8 mouse cellular contexts compared by ENCODE assay signal in genomic region chr1:64736681-64737501, GRCm38 (mm10). TPM values are rescaled to one million over a fixed set of nuclear protein-coding genes. Genes with fewer than 3 reads are reported as not detected.
DNase-seq lines count a peak whose midpoint lies in the region; ATAC-seq and TF ChIP-seq lines count a peak whose summit lies in the region.

No protein-coding gene starts in this region.

- TF ChIP-seq EP300 in MEL (IDR thresholded peaks at IDR 0.05; ENCODE audit: low read depth in 1 of 2, low read length in 2 of 2): no peak
- TF ChIP-seq EP300 in liver, embryonic 14.5 days (IDR thresholded peaks at IDR 0.05; ENCODE audit: low read depth): no peak

- no peak for ATAC-seq in heart, embryonic 14.5 days (ENCODE audit: insufficient number of reproducible peaks, insufficient read depth, low FRiP score, low read depth)
- no peak for ATAC-seq in liver, embryonic 14.5 days (ENCODE audit: insufficient read depth)
- ATAC-seq in stomach, embryonic 14.5 days (ENCODE audit: insufficient number of reproducible peaks, insufficient read depth, low FRiP score, low read depth): no peak
- no peak for ATAC-seq in megakaryocyte progenitor cell, adult 5-6 weeks (replicated peaks; ENCODE audit: poor library complexity)

- no peaks in the 10 kb centered on the region for H3K27me3 ChIP-seq in MEL (ENCODE audit: control insufficient read depth in 1 of 2, insufficient read depth in 2 of 2, low read length in 2 of 2)
- peaks cover 9% of the 10 kb centered on the region for H3K27me3 ChIP-seq in heart, embryonic 14.5 days (ENCODE audit: control insufficient read depth, insufficient read depth, low read length)
- H3K27me3 ChIP-seq in liver, embryonic 14.5 days (ENCODE audit: control insufficient read depth, insufficient read depth, low read length): peaks cover 2% of the 10 kb centered on the region; the same call in 1 of the 2 replicates
- no peaks in the 10 kb centered on the region for H3K27me3 ChIP-seq in stomach, embryonic 14.5 days (ENCODE audit: control insufficient read depth, insufficient read depth, low read length)

- peaks cover 0 to 18% of the 10 kb centered on the region in 2 experiments; a peak in 2 of 4 replicates for H3K36me3 ChIP-seq in MEL (ENCODE audit: control insufficient read depth in 1 of 2, insufficient read depth in 2 of 2, low read length in 2 of 2)
- no peaks in the 10 kb centered on the region for H3K36me3 ChIP-seq in heart, embryonic 14.5 days (ENCODE audit: control insufficient read depth, insufficient read depth, low read length)
- H3K36me3 ChIP-seq in liver, embryonic 14.5 days (replicated peaks; ENCODE audit: control insufficient read depth, insufficient read depth, low read depth): peaks cover 18% of the 10 kb centered on the region
- H3K36me3 ChIP-seq in stomach, embryonic 14.5 days (ENCODE audit: control insufficient read depth, insufficient read depth, low read length): peaks cover 3% of the 10 kb centered on the region; the same call in 1 of the 2 replicates

- H3K4me3 ChIP-seq in layer of hippocampus, adult 2 months: peak overlapping the region; percentile 72
- peak overlapping the region; percentile 73 to 92 for H3K4me3 ChIP-seq in MEL (ENCODE audit: control insufficient read depth in 1 of 2, insufficient read depth in 1 of 2, low read depth in 2 of 2, low read length in 2 of 2)
- H3K4me3 ChIP-seq in heart, embryonic 14.5 days (ENCODE audit: control insufficient read depth in 1 of 2, insufficient read depth in 1 of 2, low read depth in 1 of 2, low read length in 2 of 2): peak overlapping the region; percentile 81 to 90
- peak overlapping the region; percentile 69 to 95 for H3K4me3 ChIP-seq in liver, embryonic 14.5 days (ENCODE audit: insufficient read depth in 1 of 2, low read depth in 2 of 2, low read length in 2 of 2)
- H3K4me3 ChIP-seq in stomach, embryonic 14.5 days (ENCODE audit: low read depth, low read length): peak overlapping the region; percentile 64

- no peak for TF ChIP-seq CTCF in layer of hippocampus, adult 2 months (conservative IDR thresholded peaks at IDR 0.05)
- no peak for TF ChIP-seq CTCF in MEL (IDR thresholded peaks at IDR 0.05 in 2 of 3, conservative IDR thresholded peaks at IDR 0.05 in 1 of 3; ENCODE audit: control insufficient read depth in 1 of 3, insufficient read depth in 1 of 3, low read depth in 2 of 3, low read length in 3 of 3, poor library complexity in 1 of 3, severe bottlenecking in 1 of 3)
- no peak for TF ChIP-seq CTCF in liver, embryonic 14.5 days (IDR thresholded peaks at IDR 0.05; ENCODE audit: low read depth)

- peaks cover 11 to 26% of the 10 kb centered on the region in 2 experiments for H3K4me1 ChIP-seq in MEL (ENCODE audit: control insufficient read depth in 1 of 2, insufficient read depth in 2 of 2, low read length in 2 of 2)
- H3K4me1 ChIP-seq in heart, embryonic 14.5 days (ENCODE audit: control insufficient read depth in 2 of 2, insufficient read depth in 2 of 2, low read length in 2 of 2): peaks cover 28 to 51% of the 10 kb centered on the region in 2 experiments
- peaks cover 38 to 44% of the 10 kb centered on the region in 2 experiments for H3K4me1 ChIP-seq in liver, embryonic 14.5 days (replicated peaks; ENCODE audit: control insufficient read depth in 2 of 2, insufficient read depth in 2 of 2, low read length in 1 of 2)
- peaks cover 19% of the 10 kb centered on the region; the same call in 1 of the 2 replicates for H3K4me1 ChIP-seq in stomach, embryonic 14.5 days (ENCODE audit: control insufficient read depth, insufficient read depth, low read length)

- no peak for DNase-seq in layer of hippocampus, adult 2 months (ENCODE audit: low spot score in 2 of 2)
- no peak for DNase-seq in layer of hippocampus, adult 11-12 months (ENCODE audit: low spot score)
- peak; percentile 73 for DNase-seq in MEL (ENCODE audit: low read depth, low spot score)
- peak; percentile 55 to 66 for DNase-seq in cerebellum, postnatal 10 days
- peak in 1 of 3 experiments; percentile 38 for DNase-seq in liver, embryonic 14.5 days (ENCODE audit: low read depth in 3 of 3, low spot score in 3 of 3)

- H3K9me3 ChIP-seq in MEL (replicated peaks; ENCODE audit: insufficient read depth, low read length): no peaks in the 10 kb centered on the region
- H3K9me3 ChIP-seq in heart, embryonic 14.5 days (ENCODE audit: control insufficient read depth, low read length): no peaks in the 10 kb centered on the region
- H3K9me3 ChIP-seq in liver, embryonic 14.5 days (ENCODE audit: control insufficient read depth, low read length): no peaks in the 10 kb centered on the region
- H3K9me3 ChIP-seq in stomach, embryonic 14.5 days (ENCODE audit: control insufficient read depth, low read depth, low read length): no peaks in the 10 kb centered on the region

- peak overlapping the region; percentile 78 for H3K9ac ChIP-seq in MEL (ENCODE audit: control insufficient read depth, low read depth, low read length, poor library complexity, severe bottlenecking)
- peak overlapping the region; percentile 85 for H3K9ac ChIP-seq in heart, embryonic 14.5 days (ENCODE audit: low read length)
- H3K9ac ChIP-seq in liver, embryonic 14.5 days (replicated peaks): peak overlapping the region; percentile 89
- H3K9ac ChIP-seq in stomach, embryonic 14.5 days (replicated peaks; ENCODE audit: low read depth, low read length): peak overlapping the region; percentile 66

- no peak for TF ChIP-seq RAD21 in MEL (IDR thresholded peaks at IDR 0.05; ENCODE audit: low read depth, low read length)

- TF ChIP-seq POLR2A in MEL (IDR thresholded peaks at IDR 0.05; ENCODE audit: control insufficient read depth in 1 of 2, insufficient read depth in 1 of 2, low read depth in 1 of 2, low read length in 2 of 2, poor library complexity in 1 of 2): no peak

- H3K79me2 ChIP-seq in MEL (ENCODE audit: control insufficient read depth, insufficient read depth, low read length, poor library complexity): no peaks in the 10 kb centered on the region; the same call in 1 of the 2 replicates

- peak overlapping the region; percentile 97 for H3K4me2 ChIP-seq in heart, embryonic 14.5 days (ENCODE audit: low read length)
- H3K4me2 ChIP-seq in liver, embryonic 14.5 days (ENCODE audit: low read depth): peak overlapping the region; percentile 95
- H3K4me2 ChIP-seq in stomach, embryonic 14.5 days (replicated peaks; ENCODE audit: low read depth, low read length): peak overlapping the region; percentile 89

- peak overlapping the region; percentile 48; the same call in 1 of the 2 replicates for H3K27ac ChIP-seq in layer of hippocampus, adult 2 months
- H3K27ac ChIP-seq in MEL (ENCODE audit: control insufficient read depth, low read depth, low read length): peak overlapping the region; percentile 21; the same call in 1 of the 2 replicates
- H3K27ac ChIP-seq in heart, embryonic 14.5 days (replicated peaks in 1 of 2; ENCODE audit: control insufficient read depth in 1 of 2, insufficient read depth in 1 of 2, low read depth in 2 of 2, low read length in 2 of 2): peak overlapping the region; percentile 75 to 84
- H3K27ac ChIP-seq in liver, embryonic 14.5 days: peak overlapping the region; percentile 69
- peak overlapping the region; percentile 88 for H3K27ac ChIP-seq in stomach, embryonic 14.5 days (ENCODE audit: low read length)

- under 1% methylated on average over 53 of the region's 56 CpGs for WGBS in heart, embryonic 14.5 days
- under 1% methylated on average over 55 of the region's 56 CpGs for WGBS in liver, embryonic 14.5 days (ENCODE audit: insufficient replicate concordance)
- under 1% methylated on average over 56 of the region's 56 CpGs for WGBS in stomach, embryonic 14.5 days

TF ChIP-seq in MEL, 35 proteins besides CTCF, POLR2A, EP300 and RAD21 (continues in another document):
- TF ChIP-seq ETS1 (IDR thresholded peaks at IDR 0.05; ENCODE audit: low read depth, low read length): no peak
- TF ChIP-seq ZNF384 (IDR thresholded peaks at IDR 0.05; ENCODE audit: low read depth, low read length): no peak
- no peak for TF ChIP-seq CHD2 (IDR thresholded peaks at IDR 0.05; ENCODE audit: low read length)
- TF ChIP-seq TAL1 (IDR thresholded peaks at IDR 0.05; ENCODE audit: low read length): no peak
- TF ChIP-seq UBTF (IDR thresholded peaks at IDR 0.05; ENCODE audit: borderline replicate concordance, insufficient read depth, low read depth, low read length): no peak
- TF ChIP-seq TBP (IDR thresholded peaks at IDR 0.05; ENCODE audit: low read depth, low read length): no peak
- no peak for TF ChIP-seq MYC (IDR thresholded peaks at IDR 0.05; ENCODE audit: low read depth, low read length)
- TF ChIP-seq RCOR1 (IDR thresholded peaks at IDR 0.05; ENCODE audit: low read depth, low read length): peak; percentile 62
- TF ChIP-seq NRF1 (IDR thresholded peaks at IDR 0.05; ENCODE audit: insufficient read depth, low read depth, low read length, poor library complexity, severe bottlenecking): no peak
- no peak for TF ChIP-seq GATA1 (IDR thresholded peaks at IDR 0.05; ENCODE audit: low read depth, low read length)
- no peak; the same call in 1 of the 2 replicates for TF ChIP-seq NELFE (IDR thresholded peaks at IDR 0.05; ENCODE audit: low read depth, low read length)

RNA-seq across cellular contexts. Expression of gene Fzd5, which starts 0.7 kb away (rescaled TPM):
- 1 to 10 TPM in 1 of 2 experiments, under 1 TPM in 1; 0.93 to 1.3 TPM for total RNA-seq in layer of hippocampus, adult 2 months (2021)
- total RNA-seq in MEL (2012; rRNA removed): 1.4 TPM in 2 replicates
- polyA plus RNA-seq in MEL (2012; ENCODE audit: insufficient read depth in 1 of 2, insufficient read length in 2 of 2, low read depth in 1 of 2, low replicate concordance in 2 of 2, missing spikeins in 1 of 2): 1 to 10 TPM in 1 of 2 experiments, not detected in 1; 2.9 TPM
- polyA plus RNA-seq in heart, embryonic 14.5 days (2014; fragmentation: Nextera tagmentation; extraction: Ambion mirVana): 1.6 and 1.7 TPM in 2 replicates
- polyA plus RNA-seq in liver, embryonic 14.5 days (2012; rRNA removed): 3.4 and 4.3 TPM in 2 replicates
- 2.6 and 3.2 TPM in 2 replicates for polyA plus RNA-seq in liver, embryonic 14.5 days (2014; fragmentation: Nextera tagmentation; extraction: Ambion mirVana)
- polyA plus RNA-seq in stomach, embryonic 14.5 days (2014; fragmentation: Nextera tagmentation; extraction: Ambion mirVana): 11.6 and 11.8 TPM in 2 replicates
- 0.89 and 1.6 TPM in 2 replicates for total RNA-seq in megakaryocyte progenitor cell, adult 5-6 weeks (2015)
- total RNA-seq in megakaryocyte progenitor cell, adult 5-6 weeks (2017): 1.0 and 1.7 TPM in 2 replicates

RNA-seq across cellular contexts. Expression of gene Ccnyl1, which starts 46.6 kb away (rescaled TPM):
- total RNA-seq in layer of hippocampus, adult 2 months (2021): 10 to 100 TPM; 12.9 to 14.8 TPM
- 3.0 and 4.9 TPM in 2 replicates for total RNA-seq in MEL (2012; rRNA removed)
- 10 to 100 TPM in 1 of 2 experiments, not detected in 1; 18.1 TPM for polyA plus RNA-seq in MEL (2012; ENCODE audit: insufficient read depth in 1 of 2, insufficient read length in 2 of 2, low read depth in 1 of 2, low replicate concordance in 2 of 2, missing spikeins in 1 of 2)
- polyA plus RNA-seq in heart, embryonic 14.5 days (2014; fragmentation: Nextera tagmentation; extraction: Ambion mirVana): 6.7 and 8.5 TPM in 2 replicates
- 3.7 and 4.2 TPM in 2 replicates for polyA plus RNA-seq in liver, embryonic 14.5 days (2012; rRNA removed)
- 0.90 and 1.4 TPM in 2 replicates for polyA plus RNA-seq in liver, embryonic 14.5 days (2014; fragmentation: Nextera tagmentation; extraction: Ambion mirVana)
- polyA plus RNA-seq in stomach, embryonic 14.5 days (2014; fragmentation: Nextera tagmentation; extraction: Ambion mirVana): 8.9 and 10.9 TPM in 2 replicates
- total RNA-seq in megakaryocyte progenitor cell, adult 5-6 weeks (2015): 8.4 and 9.8 TPM in 2 replicates
- 4.7 and 7.8 TPM in 2 replicates for total RNA-seq in megakaryocyte progenitor cell, adult 5-6 weeks (2017)

Comparison
In these comparisons a context has a peak if more than half of its experiments do, and no peak if none do; other contexts are left out.
1. DNase-seq: peak in MEL (single experiment) and cerebellum, postnatal 10 days (2 of 2); none in layer of hippocampus, adult 2 months (0 of 2) and layer of hippocampus, adult 11-12 months (single experiment).
2. H3K27ac ChIP-seq: peak in every context shown above with its lines; median percentile 88 in stomach, embryonic 14.5 days; 80 in heart, embryonic 14.5 days; 69 in liver, embryonic 14.5 days; 48 in layer of hippocampus, adult 2 months; 21 in MEL.
3. Peak in every context shown above with its lines, with median percentiles within 50 percentile points of each other: H3K4me3 ChIP-seq, H3K9ac ChIP-seq and H3K4me2 ChIP-seq.